Mouse (Mus musculus): Measurements from ENCODE around the gene Pyroxd2.

GRCm38 (mm10) chr19:42767361-42767760 is 14.8 kb upstream of the Pyroxd2 start:
- no peak for TF ChIP-seq POLR2A (IDR thresholded peaks at IDR 0.05; ENCODE audit: low read depth, low read length)
- no peak for TF ChIP-seq CTCF (IDR thresholded peaks at IDR 0.05; ENCODE audit: extremely low read depth, insufficient read depth, insufficient read length, insufficient replicate concordance)

Measured in spleen, adult 2 months (tissue).